Mouse (Mus musculus) hindbrain, embryonic 13.5 days (tissue): ENCODE results near the gene Cenps. TPM values are rescaled to one million over a fixed set of nuclear protein-coding genes. Genes with fewer than 3 reads are reported as not detected.
"Not testable (repeated sequence)": the region's sequence is repeated elsewhere in the genome, so short reads cannot be mapped to it uniquely, and the experiment has no call there.

Experiments
- ATAC-seq: fragments of 200-750 bp; cut with Nextera tagmentation; 2 replicates; pipeline ENCODE4 v1.8.0; 2017; ENCODE audit warnings: moderate TSS enrichment; ENCODE audit not compliant: low FRiP score
- H3K27ac ChIP-seq: fragments of 300-500 bp; sonication (generic); 2 replicates; pipeline ENCODE4 v1.5.1; 2015; ENCODE audit warnings: inconsistent platforms, mild to moderate bottlenecking, moderate library complexity
- H3K27me3 ChIP-seq: fragments of 300-500 bp; sonication (generic); 2 replicates; pipeline ENCODE4 v1.6.1; 2015; ENCODE audit warnings: mild to moderate bottlenecking, inconsistent platforms
- H3K36me3 ChIP-seq: fragments of 300-500 bp; sonication (generic); 2 replicates; pipeline ENCODE4 v1.6.1; 2015; ENCODE audit warnings: mild to moderate bottlenecking, inconsistent platforms
- H3K4me1 ChIP-seq: fragments of 300-500 bp; sonication (generic); replicated peaks from 2 replicates; pipeline ENCODE4 v1.6.1; 2015; ENCODE audit warnings: inconsistent platforms
- H3K4me2 ChIP-seq: fragments of 300-500 bp; sonication (generic); 2 replicates; pipeline ENCODE4 v1.6.1; 2015; ENCODE audit warnings: inconsistent platforms, mild to moderate bottlenecking, moderate library complexity
- H3K4me3 ChIP-seq: fragments of 300-500 bp; sonication (generic); 2 replicates; pipeline ENCODE4 v1.5.1; 2015; ENCODE audit warnings: mild to moderate bottlenecking, inconsistent platforms
- H3K9ac ChIP-seq: fragments of 300-500 bp; sonication (generic); 2 replicates; pipeline ENCODE4 v1.6.1; 2015; ENCODE audit warnings: mild to moderate bottlenecking, inconsistent platforms
- H3K9me3 ChIP-seq: fragments of 300-500 bp; sonication (generic); 2 replicates; pipeline ENCODE4 v1.6.1; 2016; ENCODE audit warnings: inconsistent platforms
- WGBS: fragments of 180-500 bp; shearing (Covaris S2); methylation state at CpG from one replicate; pipeline ENCODE4 v1.1.7; 2015; 5-methylcytosine and 5-hydroxymethylcytosine counted together
- polyA plus RNA-seq: library from polyadenylated mRNA; unstranded; fragments of >200 nt; fragmentation: Nextera tagmentation; extraction: Ambion mirVana; gene quantifications from 2 replicates; pipeline ENCODE4 v1.2.1, GENCODE M21; 2015

Gene Cenps
- polyA plus RNA-seq, 1 experiment from 2014 or later = 24.3 TPM

DNA sequence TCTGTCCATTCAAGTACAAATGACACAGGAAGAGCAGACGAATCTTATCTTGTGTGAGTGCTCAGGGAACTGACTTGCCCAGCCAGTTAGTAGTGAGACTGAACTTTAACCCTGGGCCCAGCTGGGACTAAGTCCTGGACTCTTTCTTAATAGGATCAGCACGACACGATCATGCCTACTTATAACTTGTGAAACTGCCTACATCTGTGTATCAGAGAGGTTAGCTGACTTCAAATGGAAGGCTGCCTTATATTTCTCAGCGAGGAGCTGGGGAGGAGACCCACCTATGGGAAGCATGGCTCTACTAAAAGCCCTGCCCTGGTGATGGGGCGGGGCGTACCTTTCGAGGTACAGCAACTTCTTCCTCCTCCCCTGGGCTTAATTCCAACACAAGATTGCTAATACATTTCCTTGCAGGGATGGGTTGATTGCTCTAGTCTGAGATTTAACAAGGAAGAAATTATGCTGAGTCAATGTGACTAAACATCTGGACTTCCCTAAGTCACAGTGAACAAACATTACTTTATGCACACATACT, 33.0 kb upstream of the Cenps start:
- ATAC-seq = no peak
- Histone ChIP-seq H3K4me1 (peaks cover 25% of the 10 kb centered on the region), H3K4me3 (no peak overlapping the region), H3K27me3 (no peaks in the 10 kb centered on the region), H3K36me3 (peaks cover 5% of the 10 kb centered on the region), H3K9me3 (no peaks in the 10 kb centered on the region), H3K4me2 (no peak overlapping the region), H3K9ac (no peak overlapping the region), H3K27ac (no peak overlapping the region)
- 77% methylated on average over 7 of the region's 7 CpGs for WGBS

DNA sequence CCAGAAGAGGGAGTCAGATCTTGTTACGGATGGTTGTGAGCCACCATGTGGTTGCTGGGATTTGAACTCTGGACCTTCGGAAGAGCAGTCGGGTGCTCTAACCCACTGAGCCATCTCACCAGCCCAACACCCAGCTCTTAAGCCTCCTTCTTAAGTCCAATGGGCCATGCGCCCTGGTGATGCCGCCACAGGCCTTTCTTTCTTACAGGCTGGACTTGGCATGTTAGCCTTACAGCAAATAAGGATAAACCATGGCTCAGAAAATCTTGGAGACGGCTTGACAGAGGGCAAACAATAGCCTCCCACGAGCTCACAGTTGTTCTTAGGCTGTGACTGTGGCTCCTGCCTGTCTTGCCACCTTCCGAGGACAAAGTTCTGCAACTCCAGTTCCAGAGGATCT, 32.5 kb upstream of the Cenps start:
- ATAC-seq, H3K9me3 ChIP-seq: not testable (repeated sequence)

DNA sequence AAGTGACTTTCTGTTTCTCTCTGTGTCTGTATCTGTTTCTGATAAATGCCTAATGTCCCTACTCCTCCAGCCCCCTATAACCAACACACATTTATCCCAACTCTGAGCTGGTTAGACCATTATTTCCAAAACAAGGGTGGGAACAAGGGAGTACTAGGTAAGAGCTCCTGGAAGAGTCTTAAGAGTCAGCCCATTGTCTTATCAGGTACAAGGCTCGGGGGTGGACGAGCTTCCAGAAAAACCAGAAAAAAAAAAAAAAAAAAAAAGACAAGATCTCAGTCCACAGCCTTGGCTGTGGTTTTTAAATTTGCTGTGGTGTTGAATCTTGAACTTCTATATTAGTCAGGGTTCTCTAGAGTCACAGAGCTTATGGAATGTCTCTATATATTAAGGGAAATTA, 30.6 kb upstream of the Cenps start:
- Histone ChIP-seq H3K4me3 (no peak overlapping the region), H3K27ac (no peak overlapping the region), H3K36me3 (peaks cover 5% of the 10 kb centered on the region; the same call in 1 of the 2 replicates), H3K9ac (no peak overlapping the region), H3K9me3 (no peaks in the 10 kb centered on the region), H3K4me1 (peaks cover 31% of the 10 kb centered on the region), H3K4me2 (no peak overlapping the region), H3K27me3 (no peaks in the 10 kb centered on the region)
- ATAC-seq = no peak
- 77% methylated on average over 2 of the region's 2 CpGs for WGBS

More for the DNA sequence above, 32.5 kb upstream of the Cenps start:
- not testable (repeated sequence) for H3K27ac ChIP-seq, H3K36me3 ChIP-seq, H3K9ac ChIP-seq, H3K27me3 ChIP-seq, H3K4me2 ChIP-seq, H3K4me3 ChIP-seq
- peaks cover 30% of the 10 kb centered on the region for H3K4me1 ChIP-seq
- WGBS = 72% methylated on average over 7 of the region's 8 CpGs

DNA sequence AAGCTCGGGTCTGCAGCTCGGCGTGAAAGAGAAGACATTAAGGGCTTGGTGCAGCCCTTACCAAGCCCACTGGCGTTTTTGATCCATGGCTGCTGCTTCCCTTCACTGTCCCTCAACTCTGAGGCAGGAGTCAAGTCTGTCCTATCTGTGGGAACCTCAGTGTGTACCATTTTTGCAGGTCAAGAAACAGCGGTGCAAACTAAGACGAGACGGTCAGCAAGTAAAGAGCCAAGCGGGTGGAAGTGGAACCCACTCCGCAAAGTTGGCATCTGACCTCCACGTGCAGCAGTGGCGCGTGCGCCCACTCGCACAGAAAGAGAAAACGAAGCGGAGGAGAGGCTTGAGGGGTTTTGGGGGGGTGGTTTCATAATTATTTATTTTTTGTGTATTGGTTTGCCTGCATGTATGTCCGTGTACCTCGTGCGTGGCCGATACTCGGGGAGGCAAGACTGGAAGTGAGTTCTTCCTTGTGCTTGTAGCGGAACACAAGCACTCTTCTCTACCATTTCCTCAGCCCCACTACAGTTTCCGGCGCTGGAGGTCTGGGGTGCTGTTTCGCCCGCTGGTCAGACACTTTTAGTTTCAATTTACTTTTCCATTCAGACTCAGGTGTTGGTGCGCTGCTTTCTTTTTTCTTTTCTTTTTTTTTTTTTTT, 29.7 kb upstream of the Cenps start:
- no peaks in the 10 kb centered on the region for H3K27me3 ChIP-seq
- ATAC-seq = peak; percentile 77
- H3K27ac ChIP-seq = peak overlapping the region; percentile 68
- WGBS = 2% methylated on average over 27 of the region's 27 CpGs
- peak overlapping the region; percentile 95 for H3K4me3 ChIP-seq
- peaks cover 15% of the 10 kb centered on the region for H3K36me3 ChIP-seq
- peak overlapping the region; percentile 91 for H3K4me2 ChIP-seq
- H3K4me1 ChIP-seq = peaks cover 22% of the 10 kb centered on the region
- no peaks in the 10 kb centered on the region for H3K9me3 ChIP-seq
- peak overlapping the region; percentile 94 for H3K9ac ChIP-seq

DNA sequence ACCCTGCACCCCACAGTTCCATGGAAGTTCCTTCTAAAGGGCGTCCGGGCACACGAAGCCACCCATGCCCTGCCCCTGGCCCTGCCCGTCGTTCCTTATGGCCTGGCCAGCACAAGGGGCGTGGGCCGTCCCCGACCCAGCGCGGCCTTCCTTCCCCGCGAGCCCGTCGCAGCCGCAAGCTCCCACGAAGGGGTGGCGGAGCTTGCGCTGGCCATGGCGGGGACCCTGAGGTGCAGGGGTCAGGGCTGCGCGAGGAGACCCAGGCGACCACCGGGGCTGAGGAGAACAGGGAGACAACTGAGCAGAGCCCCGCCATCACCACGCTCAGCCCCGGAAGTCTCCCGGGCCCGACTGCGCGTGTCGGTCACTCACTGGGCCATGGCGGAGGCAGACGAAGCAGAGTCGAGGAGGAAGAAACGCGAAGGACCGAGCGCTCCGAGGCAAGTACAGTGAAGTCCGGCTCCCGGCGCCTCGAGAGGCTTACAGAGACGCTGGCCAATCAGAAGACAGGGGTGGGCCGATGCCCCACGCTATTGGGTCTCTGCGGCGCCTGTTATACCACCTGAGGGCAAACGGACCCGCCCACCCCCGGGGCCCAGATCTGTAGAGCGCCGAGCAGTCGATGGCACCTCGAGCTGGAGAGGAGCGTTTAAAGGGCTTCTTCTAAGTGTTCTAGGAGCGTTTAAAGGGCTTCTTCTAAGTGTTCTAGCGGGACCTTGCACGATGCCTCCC, 29.0 kb upstream of the Cenps start, which contains the start of gene Pgd:
Gene Pgd, minus strand, starts transcription at position 557 of the 732 bp plus-strand sequence.
- no peaks in the 10 kb centered on the region for H3K27me3 ChIP-seq
- H3K9ac ChIP-seq = peak within 1 kb of the TSS; percentile 94
- peak; percentile 99 for ATAC-seq
- H3K4me3 ChIP-seq = peak within 1 kb of the TSS; percentile 95
- H3K36me3 ChIP-seq = peaks cover 22% of the 10 kb centered on the region
- H3K4me1 ChIP-seq = peaks cover 22% of the 10 kb centered on the region
- WGBS = under 1% methylated on average over 59 of the region's 59 CpGs
- H3K9me3 ChIP-seq = no peaks in the 10 kb centered on the region
- H3K27ac ChIP-seq = peak within 1 kb of the TSS; percentile 85
- H3K4me2 ChIP-seq = peak within 1 kb of the TSS; percentile 91

DNA sequence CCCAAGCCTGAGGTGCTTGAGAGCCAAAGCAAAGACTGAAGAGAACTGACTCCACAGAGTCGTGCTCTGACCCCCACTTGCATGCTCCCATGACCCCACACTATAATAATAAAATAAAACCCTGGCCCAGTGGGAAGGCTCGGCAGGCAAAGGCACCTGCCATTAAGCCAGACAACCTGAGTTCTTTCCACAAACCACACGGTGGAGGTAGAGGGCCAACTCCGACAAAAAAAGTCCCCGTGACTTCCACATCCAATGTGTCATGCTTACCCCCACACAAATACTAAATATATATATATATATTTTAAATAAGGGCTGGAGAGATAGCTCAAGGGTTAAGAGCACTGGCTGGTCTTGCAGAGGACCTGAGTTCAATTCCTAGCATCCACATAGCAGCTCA, 26.7 kb upstream of the Cenps start:
- 61% methylated on average over 5 of the region's 5 CpGs for WGBS

DNA sequence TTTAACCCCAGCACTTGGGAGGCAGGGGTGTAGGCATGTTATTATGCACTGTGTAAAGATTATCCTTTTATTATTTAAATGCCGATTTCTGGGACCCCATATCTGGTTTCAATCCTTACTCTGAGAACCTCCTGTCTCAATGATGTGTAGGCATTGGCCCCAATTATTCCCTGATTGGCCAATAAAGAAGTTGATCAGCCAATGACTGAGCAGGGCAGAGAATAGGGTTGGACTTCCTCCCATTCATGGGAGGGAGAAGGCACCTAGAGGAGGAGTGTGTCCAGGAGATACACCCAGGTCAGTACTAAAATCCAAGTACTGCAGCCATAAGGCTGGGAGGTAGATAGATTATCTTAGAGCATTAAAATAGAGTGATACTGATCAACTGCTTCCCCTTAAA, 25.8 kb upstream of the Cenps start:
- H3K27me3 ChIP-seq = no peaks in the 10 kb centered on the region
- no peaks in the 10 kb centered on the region for H3K9me3 ChIP-seq
- H3K27ac ChIP-seq = no peak overlapping the region
- H3K36me3 ChIP-seq = peaks cover 53% of the 10 kb centered on the region
- H3K9ac ChIP-seq = no peak overlapping the region
- 88% methylated on average over 1 of the region's 1 CpGs for WGBS
- H3K4me3 ChIP-seq = no peak overlapping the region
- H3K4me2 ChIP-seq = no peak overlapping the region
- no peak for ATAC-seq
- peaks cover 22% of the 10 kb centered on the region for H3K4me1 ChIP-seq

More for the DNA sequence above, 26.7 kb upstream of the Cenps start:
- no peak overlapping the region for H3K4me2 ChIP-seq
- no peaks in the 10 kb centered on the region for H3K9me3 ChIP-seq
- H3K4me1 ChIP-seq = peaks cover 22% of the 10 kb centered on the region
- H3K27ac ChIP-seq = no peak overlapping the region
- H3K27me3 ChIP-seq = no peaks in the 10 kb centered on the region
- H3K9ac ChIP-seq = no peak overlapping the region
- ATAC-seq = no peak
- peaks cover 44% of the 10 kb centered on the region for H3K36me3 ChIP-seq
- H3K4me3 ChIP-seq = no peak overlapping the region

DNA sequence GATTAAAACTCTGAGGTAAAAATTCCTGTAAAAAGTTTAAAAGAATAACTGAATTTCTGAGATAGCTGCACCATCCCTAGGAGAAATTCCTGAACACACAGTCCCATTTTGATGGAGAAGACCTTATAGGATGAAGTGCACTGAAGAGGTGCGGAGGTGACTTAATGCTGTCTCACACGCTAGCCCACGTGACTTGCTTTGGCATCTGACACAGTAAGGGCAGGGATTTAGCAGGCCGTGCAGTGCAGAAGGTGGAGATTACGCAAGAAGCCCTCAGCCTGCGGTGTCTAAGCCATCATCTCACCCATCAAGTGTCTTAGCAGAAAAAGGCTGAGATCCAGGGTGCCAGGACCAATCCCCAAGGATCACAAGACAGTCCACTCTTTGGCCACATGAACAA, 23.7 kb upstream of the Cenps start:
- WGBS = 94% methylated on average over 6 of the region's 6 CpGs
- Histone ChIP-seq H3K4me2 (no peak overlapping the region), H3K36me3 (peaks cover 73% of the 10 kb centered on the region), H3K9me3 (no peaks in the 10 kb centered on the region), H3K4me3 (no peak overlapping the region), H3K27ac (no peak overlapping the region), H3K27me3 (no peaks in the 10 kb centered on the region), H3K4me1 (peaks cover 16% of the 10 kb centered on the region), H3K9ac (no peak overlapping the region)
- no peak for ATAC-seq

DNA sequence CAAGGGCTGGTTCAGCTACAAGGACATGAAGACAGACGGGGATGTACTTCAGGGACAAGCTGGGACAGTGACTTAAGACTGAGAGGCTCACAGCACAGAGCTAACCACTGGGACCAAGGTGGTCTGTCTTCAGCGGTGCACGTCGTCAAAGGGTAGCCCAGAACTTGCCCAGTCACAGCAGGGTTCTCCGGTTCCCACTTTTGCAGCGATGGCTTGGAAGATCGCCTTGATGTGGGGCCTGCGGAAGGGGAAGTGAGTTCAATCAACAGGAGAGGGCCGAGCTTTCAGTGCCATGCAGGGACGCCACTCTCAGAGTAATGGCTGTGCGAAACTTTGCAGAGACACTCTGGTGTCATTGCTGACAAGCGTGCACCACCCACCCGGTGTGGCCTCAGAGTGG, 22.5 kb upstream of the Cenps start:
- no peak overlapping the region for H3K9ac ChIP-seq
- WGBS = 91% methylated on average over 13 of the region's 13 CpGs
- H3K4me3 ChIP-seq = no peak overlapping the region
- H3K27ac ChIP-seq = no peak overlapping the region
- peaks cover 5% of the 10 kb centered on the region for H3K4me1 ChIP-seq
- H3K27me3 ChIP-seq = no peaks in the 10 kb centered on the region
- H3K4me2 ChIP-seq = no peak overlapping the region
- H3K36me3 ChIP-seq = peaks cover 86% of the 10 kb centered on the region
- no peak for ATAC-seq
- no peaks in the 10 kb centered on the region for H3K9me3 ChIP-seq

DNA sequence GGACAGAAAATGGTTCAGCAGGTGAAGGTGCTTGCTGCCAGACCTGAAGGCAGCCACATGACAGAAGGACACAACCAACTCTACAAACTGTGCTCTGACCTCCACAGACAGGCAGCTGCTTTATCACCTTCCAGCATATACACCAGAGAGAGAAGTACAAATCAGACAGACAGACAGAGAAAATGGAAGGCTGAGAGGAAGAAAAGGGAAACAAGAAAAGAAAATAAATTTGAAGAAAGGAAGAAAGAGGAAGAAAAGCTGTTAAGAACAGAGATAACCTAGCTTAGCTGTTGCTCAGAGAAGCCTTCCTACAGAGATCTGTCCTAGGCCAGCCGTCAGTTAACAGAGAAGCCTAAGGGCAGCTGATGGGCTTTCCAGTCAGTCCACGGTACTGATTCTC, 21.8 kb upstream of the Cenps start:
- Histone ChIP-seq H3K4me2 (no peak overlapping the region), H3K9me3 (no peaks in the 10 kb centered on the region), H3K4me3 (no peak overlapping the region), H3K36me3 (peaks cover 93% of the 10 kb centered on the region), H3K27ac (no peak overlapping the region), H3K27me3 (no peaks in the 10 kb centered on the region), H3K4me1 (0 out of 2 replicates have a peak, but pooled peaks cover 4% of the 10 kb centered on the region), H3K9ac (no peak overlapping the region)
- no peak for ATAC-seq
- WGBS = 97% methylated on average over 2 of the region's 2 CpGs

DNA sequence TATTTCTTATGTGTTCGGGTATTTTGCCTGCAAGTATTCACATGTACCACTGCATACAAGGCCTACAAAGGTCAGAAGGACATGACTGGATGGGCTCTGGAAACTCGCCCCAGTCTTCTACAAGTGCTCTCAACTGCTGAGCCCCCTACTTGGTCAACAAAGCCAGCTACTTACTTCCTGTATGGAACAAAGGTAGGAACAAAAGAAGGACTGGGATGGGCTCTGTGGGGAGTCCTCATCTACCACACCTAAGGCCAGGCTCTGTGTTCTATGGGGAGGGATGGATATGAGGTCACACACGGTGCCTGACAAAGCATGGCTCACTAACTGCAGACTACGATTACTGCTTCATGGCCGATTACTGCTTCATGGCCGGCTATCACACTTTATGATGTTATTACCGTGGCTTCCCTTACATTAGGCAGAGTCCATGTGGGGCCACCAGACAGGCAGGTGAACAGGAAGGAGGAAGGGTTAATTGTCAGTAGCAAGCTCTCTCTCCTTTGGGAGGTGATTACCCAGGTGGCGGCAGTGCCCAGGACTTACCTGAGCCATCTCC, 20.1 kb upstream of the Cenps start:
- WGBS = 94% methylated on average over 8 of the region's 8 CpGs
- no peak overlapping the region for H3K27ac ChIP-seq
- H3K9me3 ChIP-seq = no peaks in the 10 kb centered on the region
- no peaks in the 10 kb centered on the region for H3K4me1 ChIP-seq
- no peak overlapping the region for H3K4me3 ChIP-seq
- H3K9ac ChIP-seq = no peak overlapping the region
- H3K27me3 ChIP-seq = no peaks in the 10 kb centered on the region
- peaks cover 99% of the 10 kb centered on the region for H3K36me3 ChIP-seq
- ATAC-seq = no peak
- no peak overlapping the region for H3K4me2 ChIP-seq

DNA sequence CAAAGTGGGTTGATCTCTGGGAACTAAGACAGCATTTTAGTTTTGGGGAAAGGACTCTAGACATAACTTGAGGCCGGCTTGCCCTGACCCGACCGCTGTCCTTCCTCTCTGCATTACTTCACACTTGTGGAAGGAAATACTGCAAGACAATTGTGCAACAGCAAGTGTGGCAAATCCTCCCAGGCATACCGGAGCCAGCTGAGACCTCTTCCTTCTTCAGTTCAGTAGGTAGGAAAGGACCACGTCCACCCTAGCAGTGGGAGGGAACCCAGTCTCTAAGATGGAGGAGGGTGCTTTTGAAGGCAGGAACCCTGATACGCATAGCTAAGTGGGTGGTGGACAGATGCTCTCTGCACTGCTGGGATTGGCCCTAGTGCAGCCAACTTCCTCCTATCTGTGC, 18.3 kb upstream of the Cenps start:
- Histone ChIP-seq H3K4me2 (no peak overlapping the region), H3K27ac (no peak overlapping the region), H3K4me1 (no peaks in the 10 kb centered on the region), H3K27me3 (no peaks in the 10 kb centered on the region), H3K4me3 (no peak overlapping the region), H3K9me3 (no peaks in the 10 kb centered on the region), H3K9ac (no peak overlapping the region), H3K36me3 (peaks cover 99% of the 10 kb centered on the region)
- no peak for ATAC-seq
- 94% methylated on average over 6 of the region's 6 CpGs for WGBS
